Mouse (Mus musculus) cerebellum, postnatal 14 days (tissue): Measurements from ENCODE around the gene Hyal2.
"Not testable (repeated sequence)": the region's sequence is repeated elsewhere in the genome, so short reads cannot be mapped to it uniquely, and the experiment has no call there.

Source experiments
- DNase-seq, 2 experiments: peaks; one replicate each; pipeline ENCODE4 v3.0.0; 2021; ENCODE audit warnings: mixed read lengths in 2 of 2

Gene Hyal2

GRCm38 (mm10) chr9:107547026-107547425 lies 20.7 kb upstream of the Hyal2 start, which contains the start of gene Zmynd10:
Gene Zmynd10 (plus strand): TSS chr9:107547298.
- peak; percentile 56 to 76 for DNase-seq

GRCm38 (mm10) chr9:107547957-107548356 lies 19.8 kb upstream of the Hyal2 start:
- no peak for DNase-seq

GRCm38 (mm10) chr9:107548820-107549219 lies 18.9 kb upstream of the Hyal2 start:
- no peak for DNase-seq

- DNase-seq: no peak
These were observed 18.3 kb upstream of the Hyal2 start for GRCm38 (mm10) chr9:107549297-107550074.

GRCm38 (mm10) chr9:107550491-107551116 lies 17.1 kb upstream of the Hyal2 start:
- no peak for DNase-seq

GRCm38 (mm10) chr9:107551117-107551889 lies 16.4 kb upstream of the Hyal2 start, which contains the start of gene Rassf1:
Gene Rassf1 (plus strand): TSS chr9:107551555.
- DNase-seq: peak in 1 of 2 experiments; percentile 42

GRCm38 (mm10) chr9:107551890-107552355 lies 15.8 kb upstream of the Hyal2 start:
- no peak for DNase-seq

GRCm38 (mm10) chr9:107552690-107553393 lies 14.9 kb upstream of the Hyal2 start:
- DNase-seq: no peak

GRCm38 (mm10) chr9:107553541-107554318 lies 14.0 kb upstream of the Hyal2 start:
- peak in 1 of 2 experiments; percentile 61 for DNase-seq

- DNase-seq: peak; percentile 96 to 97
These were observed 13.4 kb upstream of the Hyal2 start for GRCm38 (mm10) chr9:107554319-107554825.

GRCm38 (mm10) chr9:107555031-107555457 lies 12.7 kb upstream of the Hyal2 start:
- DNase-seq: no peak

GRCm38 (mm10) chr9:107555701-107556100 lies 12.0 kb upstream of the Hyal2 start:
- DNase-seq: no peak

GRCm38 (mm10) chr9:107556346-107556745 lies 11.4 kb upstream of the Hyal2 start:
- no peak for DNase-seq

GRCm38 (mm10) chr9:107563029-107563581 lies 4.6 kb upstream of the Hyal2 start, which contains the start of gene Tusc2:
Gene Tusc2 (plus strand): TSS chr9:107563255.
- peak; percentile 94 to 95 for DNase-seq

GRCm38 (mm10) chr9:107565556-107565955 lies 2.2 kb upstream of the Hyal2 start:
- not testable (repeated sequence) for DNase-seq

- peak; percentile 89 to 93 for DNase-seq
These were observed 1.6 kb upstream of the Hyal2 start for GRCm38 (mm10) chr9:107566041-107566709.

GRCm38 (mm10) chr9:107566855-107567254 lies 890 bp upstream of the Hyal2 start:
- DNase-seq: no peak

GRCm38 (mm10) chr9:107568331-107569261 lies 851 bp downstream of the Hyal2 start:
- peak; percentile 86 to 88 for DNase-seq

- DNase-seq: peak in 1 of 2 experiments; percentile 52
These were observed 1.5 kb downstream of the Hyal2 start for GRCm38 (mm10) chr9:107569270-107569669.
